Mouse (Mus musculus) myocyte (in vitro differentiated cells): Measurements from ENCODE around the gene Tef. TPM values are rescaled to one million over a fixed set of nuclear protein-coding genes. Genes with fewer than 3 reads are reported as not detected.

ENCODE experiments used
- H3K27me3 ChIP-seq: one replicate; pipeline ENCODE4 v1.6.1; 2011; ENCODE audit not compliant: control insufficient read depth, insufficient read depth, insufficient read length
- H3K36me3 ChIP-seq: one replicate; pipeline ENCODE4 v1.6.1; 2011; ENCODE audit not compliant: control insufficient read depth, insufficient read depth
- H3K4me2 ChIP-seq: one replicate; pipeline ENCODE4 v1.6.1; 2011; ENCODE audit warnings: low read depth, control low read depth
- H3K4me3 ChIP-seq: one replicate; pipeline ENCODE4 v1.5.1; 2011; ENCODE audit warnings: mild to moderate bottlenecking, control low read depth, moderate library complexity
- H3K79me2 ChIP-seq: one replicate; pipeline ENCODE4 v1.6.1; 2011; ENCODE audit not compliant: control insufficient read depth, insufficient read depth
- H3ac ChIP-seq: one replicate; pipeline ENCODE4 v1.6.1; 2011; ENCODE audit not compliant: control insufficient read depth, insufficient read length
- CEBPB ChIP-seq: IDR thresholded peaks from 2 replicates; pipeline ENCODE4 v1.6.1; 2011; ENCODE audit warnings: mild to moderate bottlenecking, moderate library complexity; ENCODE audit not compliant: poor library complexity, insufficient read depth, severe bottlenecking
- E2F4 ChIP-seq: IDR thresholded peaks from one replicate; pipeline ENCODE4 v1.6.1; 2011; ENCODE audit warnings: mild to moderate bottlenecking, control low read depth, moderate library complexity; ENCODE audit not compliant: insufficient read depth
- MAX ChIP-seq: IDR thresholded peaks from one replicate; pipeline ENCODE4 v1.6.1; 2011; ENCODE audit warnings: low read depth, mild to moderate bottlenecking, control low read depth
- MYOD1 ChIP-seq, 3 experiments: IDR thresholded peaks; one replicate each; pipeline ENCODE4 v1.6.1; 2011; ENCODE audit warnings: control low read depth in 2 of 3, low read depth in 2 of 3, mild to moderate bottlenecking in 2 of 3, moderate library complexity in 1 of 3; ENCODE audit not compliant: insufficient read length in 2 of 3, control insufficient read depth in 1 of 3
- MYOG ChIP-seq, 3 experiments: IDR thresholded peaks; one replicate each; pipeline ENCODE4 v1.6.1; 2011; ENCODE audit warnings: control low read depth in 2 of 3, low read depth in 2 of 3, mild to moderate bottlenecking in 2 of 3; ENCODE audit not compliant: insufficient read length in 2 of 3, control insufficient read depth in 1 of 3, insufficient read depth in 1 of 3
- POLR2A ChIP-seq: IDR thresholded peaks from one replicate; pipeline ENCODE4 v1.6.1; 2011; ENCODE audit warnings: low read depth, mild to moderate bottlenecking, control low read depth, moderate library complexity; ENCODE audit not compliant: insufficient read length
- POLR2AphosphoS2 ChIP-seq: IDR thresholded peaks from one replicate; pipeline ENCODE4 v1.6.1; 2011; ENCODE audit warnings: low read depth, control low read depth; ENCODE audit not compliant: insufficient read length
- REST ChIP-seq: IDR thresholded peaks from one replicate; pipeline ENCODE4 v1.6.1; 2011; ENCODE audit warnings: mild to moderate bottlenecking, control low read depth, moderate library complexity; ENCODE audit not compliant: insufficient read depth, insufficient read length
- SRF ChIP-seq: IDR thresholded peaks from one replicate; pipeline ENCODE4 v1.6.1; 2011; ENCODE audit warnings: low read depth; ENCODE audit not compliant: control insufficient read depth, insufficient read length
- TCF12 ChIP-seq: IDR thresholded peaks from one replicate; pipeline ENCODE4 v1.6.1; 2011; ENCODE audit warnings: mild to moderate bottlenecking, control low read depth; ENCODE audit not compliant: poor library complexity, insufficient read depth, severe bottlenecking
- TCF3 ChIP-seq: IDR thresholded peaks from one replicate; pipeline ENCODE4 v1.6.1; 2011; ENCODE audit warnings: low read depth, control low read depth; ENCODE audit not compliant: insufficient read length
- USF1 ChIP-seq: IDR thresholded peaks from one replicate; pipeline ENCODE4 v1.6.1; 2011; ENCODE audit warnings: low read depth, mild to moderate bottlenecking, control low read depth, moderate library complexity
- polyA plus RNA-seq: library from polyadenylated mRNA; unstranded; fragments of >200 nt; fragmentation: generic; extraction: Trizol; gene quantifications from one replicate; pipeline ENCODE4 v1.2.1, GENCODE M21; 2012; ENCODE audit warnings: missing spikeins

Tef gene
- polyA plus RNA-seq, 1 experiment: 58.4 TPM

DNA sequence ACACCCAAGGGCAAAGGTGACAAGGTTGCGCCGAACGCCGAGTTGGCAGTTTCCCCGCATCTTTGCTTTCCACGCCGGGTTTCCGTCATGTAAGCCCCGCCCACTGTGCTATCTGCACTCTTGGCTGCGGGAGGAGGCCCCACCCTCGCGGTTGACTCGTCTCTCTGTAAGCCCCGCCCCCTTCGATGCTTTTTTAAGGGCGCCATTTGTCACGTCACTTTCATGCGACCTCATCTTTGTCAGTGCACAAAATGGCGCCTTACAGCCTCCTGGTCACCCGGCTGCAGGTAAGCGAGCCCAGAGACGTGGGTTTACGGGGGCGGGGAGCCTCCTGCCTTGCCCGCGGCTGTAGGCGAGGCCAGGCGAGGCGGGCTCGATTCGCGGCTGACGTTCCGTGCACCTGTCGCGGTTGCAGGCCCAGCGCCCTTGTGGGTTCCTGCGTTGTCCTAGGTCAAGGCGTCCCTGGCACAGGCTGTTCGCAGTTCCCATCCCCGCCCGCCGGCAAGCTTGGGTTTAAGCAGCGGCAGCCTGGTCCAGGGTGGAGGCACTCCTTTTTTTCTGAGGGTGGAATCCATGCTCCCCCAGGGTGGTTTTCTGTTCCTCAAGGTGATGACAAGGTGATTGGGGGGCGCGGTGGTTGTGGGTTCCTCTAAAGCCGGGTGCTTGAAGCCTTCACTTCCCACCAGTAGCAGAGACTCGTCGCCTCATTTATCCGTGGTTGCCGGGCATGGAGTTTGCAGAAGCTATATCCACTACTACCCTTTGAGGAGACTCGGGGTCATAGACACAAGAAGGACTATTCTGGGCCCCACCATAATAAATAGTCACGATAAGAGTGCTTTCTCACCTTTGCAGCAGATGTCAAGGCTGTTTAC is 70.3 kb downstream of the Tef start, which contains the start of gene Aco2:
TSS of gene Aco2 (plus strand) at position 48 of the 875 bp plus-strand sequence.
- peak within 1 kb of the TSS; percentile 69 for H3ac ChIP-seq
- peak within 1 kb of the TSS; percentile 88 for H3K4me3 ChIP-seq
- peaks cover 91% of the 10 kb centered on the region for H3K79me2 ChIP-seq
- H3K4me2 ChIP-seq: peak within 1 kb of the TSS; percentile 99
- TF ChIP-seq USF1 (no peak), CEBPB (no peak), MYOD1 (IDR thresholded peaks at IDR 0.05; ENCODE audit: control insufficient read depth in 1 of 3, insufficient read length in 2 of 3, low read depth in 2 of 3) (peak in 2 of 3 experiments; percentile 38 to 81), POLR2AphosphoS2 (peak; percentile 84), TCF3 (no peak), MAX (no peak), TCF12 (no peak), MYOG (IDR thresholded peaks at IDR 0.05; ENCODE audit: control insufficient read depth in 1 of 3, insufficient read depth in 1 of 3, insufficient read length in 2 of 3, low read depth in 2 of 3) (peak in 2 of 3 experiments; percentile 51 to 62), E2F4 (no peak), SRF (peak; percentile 83), REST (no peak), POLR2A (peak; percentile 87)
- H3K27me3 ChIP-seq: no peaks in the 10 kb centered on the region
- peaks cover 33% of the 10 kb centered on the region for H3K36me3 ChIP-seq

Other genes starting within 250 kb of the Tef start
- gene Ep300, start 217.1 kb upstream of the Tef start, polyA plus RNA-seq: 17.7 TPM
- gene L3mbtl2, start 138.5 kb upstream of the Tef start, polyA plus RNA-seq: 20.0 TPM
- 1.3 TPM for gene Chadl, start 105.1 kb upstream of the Tef start, polyA plus RNA-seq
- gene Zc3h7b, start 57.4 kb upstream of the Tef start, polyA plus RNA-seq: 45.9 TPM
- 96.6 TPM for gene Rangap1, start 56.9 kb upstream of the Tef start, polyA plus RNA-seq
- gene Tob2, start 56.4 kb downstream of the Tef start, polyA plus RNA-seq: 37.9 TPM
- gene Phf5a, start 69.5 kb downstream of the Tef start, polyA plus RNA-seq: 95.3 TPM
- gene Aco2, start 69.9 kb downstream of the Tef start, polyA plus RNA-seq: 666 TPM
- 247 TPM for gene Polr3h, start 123.8 kb downstream of the Tef start, polyA plus RNA-seq
- 38.3 TPM for gene Csdc2, start 134.3 kb downstream of the Tef start, polyA plus RNA-seq
- gene Pmm1, start 158.5 kb downstream of the Tef start, polyA plus RNA-seq: 104 TPM
- gene 1700029P11Rik, start 178.1 kb downstream of the Tef start, polyA plus RNA-seq: not detected
- 46.3 TPM for gene Xrcc6, start 185.4 kb downstream of the Tef start, polyA plus RNA-seq
- gene Desi1, start 231.4 kb downstream of the Tef start, polyA plus RNA-seq: 47.6 TPM
- 129 TPM for gene Snu13, start 245.2 kb downstream of the Tef start, polyA plus RNA-seq